Mouse (Mus musculus) megakaryocyte-erythroid progenitor cell, adult 5-6 weeks (primary cell): ENCODE results near the gene Tmem135. TPM values are rescaled to one million over a fixed set of nuclear protein-coding genes. Genes with fewer than 3 reads are reported as not detected.

ENCODE experiments used
- ATAC-seq: replicated peaks from 2 replicates; pipeline ENCODE4 v1.8.0; 2016; ENCODE audit warnings: mild to moderate bottlenecking, inconsistent platforms; ENCODE audit not compliant: severe bottlenecking, poor library complexity, low FRiP score, low TSS enrichment
- total RNA-seq, 2 experiments: library from RNA; stranded (forward) in 1 of 2; stranded (reverse) in 1 of 2; fragments of 200-1000, 215-1000 nt in 1 of 2; fragments of >200 nt in 1 of 2; fragmentation: Nextera tagmentation in 1 of 2; gene quantifications; 2 replicates each; pipeline ENCODE4 v1.2.3; 2014 to 2017

Tmem135 gene
- total RNA-seq, 2 experiments from 2014 or later = 19.1 to 21.9 TPM

DNA sequence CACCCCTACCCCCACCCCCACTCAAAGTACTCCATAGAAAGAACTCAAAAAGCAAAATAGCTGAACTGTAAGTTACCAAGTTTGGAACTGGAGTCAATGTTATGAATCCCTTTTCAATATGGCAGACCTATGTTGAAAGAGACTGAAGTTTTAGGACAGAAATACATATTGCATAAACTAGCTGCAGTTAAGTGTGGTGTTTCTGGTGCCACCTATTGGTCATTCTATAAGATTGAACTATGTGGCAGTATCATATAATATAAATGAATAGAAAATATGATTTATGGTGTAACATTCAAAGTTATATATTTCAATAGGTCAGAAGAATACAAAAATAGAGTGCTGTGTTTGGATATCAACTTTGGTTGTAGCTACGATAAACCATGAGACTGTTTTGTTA, 11.2 kb downstream of the Tmem135 start:
- ATAC-seq = no peak

DNA sequence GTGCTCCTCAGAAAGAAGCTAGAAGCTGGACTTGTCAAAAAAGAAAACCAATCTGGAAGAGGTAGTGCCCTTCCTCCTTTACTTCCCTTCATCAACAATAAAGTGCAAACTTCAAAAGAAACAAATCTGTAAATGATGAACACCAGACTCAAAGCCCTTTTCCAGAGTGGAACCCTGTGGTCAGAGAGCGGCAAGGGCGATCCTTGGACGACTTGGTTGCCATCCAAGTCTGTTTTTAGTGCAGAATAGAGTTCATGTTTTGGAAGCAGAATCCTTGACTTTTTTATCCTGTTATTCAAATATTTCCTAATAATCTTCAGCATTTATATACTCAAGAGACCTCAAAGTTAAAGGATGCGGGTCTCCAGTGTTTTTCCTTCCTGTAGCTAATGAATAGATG, 11.6 kb downstream of the Tmem135 start:
- no peak for ATAC-seq

DNA sequence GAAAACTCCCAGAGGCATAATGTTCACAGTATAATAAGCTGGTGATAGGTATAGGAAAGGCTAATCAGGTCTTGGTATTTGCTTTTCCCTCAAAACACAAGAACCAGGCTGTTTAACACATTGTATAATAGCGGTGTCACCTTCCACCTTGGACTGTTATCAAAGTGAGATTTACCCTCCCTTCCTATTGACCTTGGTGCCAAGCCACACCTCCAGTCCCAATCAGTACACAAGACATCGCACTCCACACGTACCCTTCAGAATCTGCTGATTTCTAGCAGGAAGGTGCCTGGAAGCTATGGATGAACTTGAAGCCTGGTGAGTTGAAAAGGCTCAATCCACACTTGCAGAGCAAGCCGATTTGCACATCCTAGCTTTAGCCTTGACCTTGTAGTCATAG, 12.2 kb downstream of the Tmem135 start:
- no peak for ATAC-seq

DNA sequence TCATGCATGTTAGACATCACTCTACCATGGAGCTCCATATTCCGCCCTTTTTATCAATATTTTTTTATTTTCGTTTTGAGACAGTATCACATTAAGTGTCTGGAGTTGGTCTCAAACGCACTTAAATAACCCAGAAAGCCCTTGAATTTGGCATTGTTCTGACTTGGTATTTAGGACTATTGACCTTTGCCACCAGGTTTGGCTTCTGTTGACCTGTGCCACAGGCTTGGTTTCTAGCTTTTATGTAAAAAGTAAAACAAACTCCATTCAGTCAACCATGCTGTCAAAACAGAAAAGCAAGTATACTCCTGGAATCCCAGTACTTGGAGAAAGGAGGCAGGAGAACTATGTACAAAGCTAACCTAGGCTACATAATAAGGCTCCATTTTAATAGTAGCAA, 12.7 kb downstream of the Tmem135 start:
- no peak for ATAC-seq

DNA sequence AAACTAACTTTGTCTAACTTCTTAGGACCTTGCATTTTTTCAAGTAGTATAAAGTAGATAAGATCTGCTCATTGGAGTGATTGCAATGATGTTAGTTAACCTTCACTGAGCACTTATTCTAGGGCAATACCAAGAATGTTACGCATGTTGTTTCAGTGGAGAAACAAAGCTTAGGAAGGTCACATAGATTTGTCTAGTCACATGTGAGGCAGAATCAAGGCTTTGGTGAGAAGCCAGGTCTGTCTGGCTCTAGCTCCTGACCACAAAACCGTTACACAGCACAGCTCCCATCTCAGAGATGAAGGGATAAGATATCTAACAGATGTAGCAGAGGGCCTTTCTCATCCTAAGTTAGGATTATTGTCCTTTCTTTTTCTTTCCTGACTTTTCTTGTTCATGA, 13.4 kb downstream of the Tmem135 start:
- ATAC-seq = no peak

DNA sequence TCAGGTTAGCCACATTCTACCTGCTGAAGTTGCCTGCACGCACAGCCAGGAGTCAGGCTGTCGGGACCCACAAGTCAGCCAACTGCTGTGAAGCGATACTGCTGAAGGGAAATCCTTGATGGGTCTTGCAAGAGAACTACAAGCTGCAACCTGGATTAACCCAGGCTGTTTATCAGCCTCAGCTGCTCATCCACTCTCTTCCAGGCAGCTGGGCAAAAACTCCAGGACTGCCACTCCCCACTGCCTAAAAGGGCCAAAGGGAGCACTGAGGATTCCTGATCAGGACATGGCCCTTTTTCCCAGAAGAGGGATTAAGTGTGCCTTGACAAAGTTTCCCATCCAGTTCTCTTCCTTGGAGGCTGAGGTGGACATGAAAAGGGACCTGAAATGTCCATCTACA, 15.0 kb downstream of the Tmem135 start:
- no peak for ATAC-seq

DNA sequence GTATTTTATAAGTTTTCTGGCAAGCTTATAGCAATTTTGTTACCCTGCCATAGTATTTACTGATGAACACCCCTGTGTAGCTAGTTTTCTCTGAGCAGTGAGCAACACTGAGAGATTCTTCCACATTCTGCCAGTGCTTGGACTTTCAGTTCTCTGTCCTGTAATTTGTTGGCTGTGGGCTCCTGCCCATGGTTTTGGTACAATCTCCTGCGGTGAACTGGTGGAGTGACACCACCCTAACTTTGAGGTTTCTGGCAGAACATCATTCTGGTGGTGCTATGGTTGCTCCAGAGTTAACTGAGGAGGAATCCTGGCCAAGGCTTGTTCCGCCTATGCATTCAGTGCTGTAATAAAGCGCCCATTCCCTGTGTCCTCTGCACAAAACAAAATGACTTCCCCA, 21.1 kb downstream of the Tmem135 start:
- no peak for ATAC-seq

DNA sequence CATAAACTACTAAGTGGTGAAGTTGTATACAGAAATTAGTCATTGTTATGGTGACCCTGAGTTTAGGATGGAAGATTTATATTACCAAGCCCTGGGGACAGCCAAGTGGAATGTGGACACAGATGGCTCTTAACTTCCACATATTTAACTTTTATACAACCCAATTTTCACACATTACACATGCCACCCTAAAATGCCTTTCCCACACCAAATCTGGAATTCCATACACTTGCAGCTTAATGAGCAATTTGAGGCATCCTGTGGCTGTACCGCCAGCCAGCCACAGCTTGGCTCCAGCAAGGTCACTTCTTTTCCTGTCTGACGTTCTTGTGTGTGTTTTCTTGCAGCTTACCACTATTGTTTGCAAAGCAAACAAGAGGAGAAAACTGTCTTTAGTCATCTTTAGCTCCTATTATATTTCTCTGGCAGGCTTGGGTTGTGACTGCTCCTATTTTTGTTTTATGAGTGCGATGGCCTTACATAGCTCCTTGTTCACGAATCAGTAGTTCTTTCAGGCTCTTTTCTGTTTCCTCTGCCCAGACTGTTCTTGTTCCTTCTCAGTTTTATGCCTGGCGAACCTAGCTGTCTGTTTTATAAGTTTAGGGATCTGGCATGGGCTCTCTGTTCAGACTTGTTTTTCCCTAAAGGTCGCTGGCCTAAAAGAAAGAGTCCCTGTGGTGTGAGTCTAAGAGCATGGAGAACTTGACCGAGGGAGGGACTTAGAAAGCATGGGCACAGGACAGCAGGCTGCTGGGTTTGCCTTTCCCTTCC, 22.9 kb downstream of the Tmem135 start:
- ATAC-seq = no peak

DNA sequence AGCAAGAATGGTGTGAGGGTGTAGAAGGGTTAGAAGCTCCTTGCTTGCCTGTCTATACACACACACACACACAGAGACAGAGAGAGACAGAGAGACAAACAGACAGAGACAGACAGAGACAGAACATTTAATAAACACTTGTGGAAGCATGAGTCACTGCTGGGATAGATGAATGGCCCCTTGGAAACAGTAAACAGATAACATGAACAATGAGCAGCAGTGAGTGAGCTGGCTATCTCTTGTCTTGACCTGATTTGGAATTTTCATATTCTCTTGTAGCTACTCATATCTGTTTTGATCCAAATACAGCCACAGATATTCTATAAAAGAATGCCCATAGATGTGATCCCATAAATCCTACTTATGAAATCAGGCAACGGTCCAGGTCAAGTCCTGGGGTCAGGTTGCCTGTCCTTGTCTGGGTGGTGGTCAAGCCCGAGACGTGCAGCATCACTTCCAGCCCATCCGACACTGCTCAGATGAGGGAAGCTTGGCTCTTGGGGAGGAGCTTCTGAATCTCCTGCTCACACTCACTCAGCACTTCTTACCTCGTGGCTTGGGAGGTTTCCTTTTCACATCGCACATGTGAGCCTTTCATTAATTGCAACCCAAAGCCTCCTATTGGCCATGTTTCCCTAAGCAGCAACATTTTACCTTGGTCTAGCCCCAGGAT, 32.3 kb downstream of the Tmem135 start:
- no peak for ATAC-seq

DNA sequence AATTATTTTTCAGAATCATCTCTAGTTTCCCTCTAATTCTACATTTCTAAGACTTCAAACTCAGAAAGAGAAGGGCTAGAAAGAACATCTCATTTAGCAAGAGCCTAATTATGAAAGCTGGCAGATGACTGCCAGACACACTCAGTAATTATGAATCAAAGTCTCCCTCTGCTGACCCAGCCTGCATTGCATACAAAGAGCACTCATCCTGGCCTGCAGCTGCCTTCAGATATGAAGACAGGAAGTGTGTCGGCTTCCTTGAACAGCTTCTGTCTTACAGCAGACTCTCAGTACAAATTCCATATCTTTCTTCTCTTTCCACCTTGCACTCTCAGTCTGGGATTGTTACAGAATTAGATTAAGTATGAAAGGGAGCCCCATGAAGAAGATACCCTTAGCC, 33.1 kb downstream of the Tmem135 start:
- ATAC-seq = no peak

DNA sequence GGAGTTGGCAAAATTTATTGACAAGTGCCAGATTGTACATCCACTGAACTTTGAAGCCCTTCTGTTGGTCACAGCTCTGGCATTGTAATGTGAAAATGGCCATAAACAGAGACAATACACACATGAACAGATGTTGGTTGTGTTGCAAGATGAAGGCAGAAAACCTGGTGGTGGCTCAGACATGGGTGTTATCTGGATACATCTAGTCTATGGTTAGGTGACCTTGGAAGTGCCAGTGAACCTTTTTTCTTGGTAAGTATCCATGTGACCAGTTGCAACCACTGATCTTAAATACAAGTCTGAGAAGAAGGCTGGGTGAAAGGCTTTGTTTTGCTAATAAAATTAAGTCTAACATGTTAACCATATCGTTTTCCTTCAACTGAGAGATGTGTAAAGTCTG, 33.9 kb downstream of the Tmem135 start:
- ATAC-seq = no peak

DNA sequence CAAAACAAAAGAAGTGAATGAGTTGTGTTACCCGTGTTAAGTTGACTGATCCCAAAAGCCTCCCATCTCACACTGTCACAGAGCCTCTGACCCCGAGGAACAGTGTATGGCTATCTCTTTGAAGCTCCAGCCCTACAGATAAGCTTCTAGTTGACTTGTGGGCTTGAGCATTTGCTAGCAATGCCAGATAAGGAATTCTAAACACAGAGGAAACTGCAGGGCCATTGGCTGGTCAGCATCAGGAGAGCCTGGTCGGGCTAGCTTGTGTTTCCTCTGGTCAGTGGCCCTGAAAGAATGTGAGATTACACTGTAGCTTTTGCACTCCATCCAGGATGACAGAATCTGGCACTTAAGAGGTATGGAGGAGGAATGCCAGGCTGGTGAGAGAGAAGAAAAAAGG, 36.4 kb downstream of the Tmem135 start:
- ATAC-seq = peak; percentile 62; the same call in 1 of the 2 replicates

DNA sequence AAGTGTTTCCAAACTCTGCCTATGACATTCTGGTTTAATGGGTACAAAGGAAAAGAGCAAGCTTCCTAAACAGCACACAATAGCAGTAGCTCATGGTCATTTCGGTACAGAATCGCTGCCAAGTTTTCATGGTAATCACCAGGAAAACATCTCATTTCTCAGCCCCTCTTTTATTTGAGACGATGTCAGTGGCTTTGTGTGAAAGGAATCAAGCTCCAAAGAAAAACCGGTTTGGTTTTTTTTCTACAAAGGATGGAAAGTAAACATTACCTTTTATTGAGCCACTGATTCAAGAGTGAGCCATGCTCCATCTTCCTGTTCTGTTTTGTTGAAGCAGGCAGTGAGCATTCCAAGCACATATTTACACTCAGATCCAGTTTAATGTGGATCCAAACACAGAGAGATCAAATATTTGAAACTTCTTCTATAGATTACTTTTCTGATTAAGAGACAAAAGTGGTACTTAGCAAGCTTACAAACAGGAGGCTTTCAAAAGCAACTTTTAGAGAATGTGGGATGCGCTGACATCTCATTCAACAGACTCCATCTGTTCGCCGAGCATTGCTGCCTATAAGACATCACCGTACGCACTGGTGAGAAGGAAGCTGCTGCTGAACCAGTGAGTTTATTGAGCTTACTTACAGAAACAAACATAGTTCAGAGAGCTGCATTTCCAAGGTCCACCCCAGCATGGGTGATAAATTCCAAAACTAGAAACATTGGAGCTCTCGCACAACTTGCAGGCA, 38.7 kb downstream of the Tmem135 start:
- ATAC-seq = no peak

DNA sequence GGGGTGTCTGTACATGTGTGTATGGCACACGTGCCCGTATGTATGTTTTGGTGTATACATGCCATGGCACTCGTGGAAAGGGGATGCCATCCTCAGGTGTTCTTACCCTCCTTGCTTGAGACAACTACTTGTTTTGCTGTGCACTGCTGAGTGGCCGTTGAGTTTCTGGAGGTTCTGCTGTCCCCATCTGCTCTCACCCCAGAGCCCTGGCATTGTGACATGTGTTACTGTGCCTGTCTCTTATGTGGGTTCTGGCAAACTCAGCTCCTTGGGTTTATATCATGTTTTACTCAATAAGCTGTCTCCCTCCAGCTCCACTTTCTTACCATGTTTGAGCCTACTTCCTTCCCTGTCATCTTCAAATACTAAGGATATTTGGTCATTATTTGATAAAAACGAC, 40.0 kb downstream of the Tmem135 start:
- no peak for ATAC-seq

DNA sequence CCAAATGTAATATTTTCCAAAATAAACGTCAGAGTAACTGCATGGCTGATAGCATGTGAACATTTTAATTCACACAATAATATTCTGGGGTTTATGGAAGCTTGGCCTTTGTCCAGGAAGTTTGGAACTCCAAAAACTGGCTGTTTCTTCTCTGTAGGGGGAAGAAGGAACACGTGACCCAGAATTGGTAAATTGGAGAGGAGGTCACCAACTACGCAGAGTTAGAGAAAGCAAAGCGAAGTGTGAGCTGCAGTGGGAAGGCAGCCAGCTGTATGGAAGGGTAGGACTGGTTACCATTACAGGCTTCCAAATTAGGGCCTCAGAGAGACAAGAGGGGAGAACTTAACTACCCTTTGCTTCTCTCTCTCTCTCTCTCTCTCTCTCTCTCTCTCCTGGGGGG, 47.7 kb downstream of the Tmem135 start:
- ATAC-seq = no peak

DNA sequence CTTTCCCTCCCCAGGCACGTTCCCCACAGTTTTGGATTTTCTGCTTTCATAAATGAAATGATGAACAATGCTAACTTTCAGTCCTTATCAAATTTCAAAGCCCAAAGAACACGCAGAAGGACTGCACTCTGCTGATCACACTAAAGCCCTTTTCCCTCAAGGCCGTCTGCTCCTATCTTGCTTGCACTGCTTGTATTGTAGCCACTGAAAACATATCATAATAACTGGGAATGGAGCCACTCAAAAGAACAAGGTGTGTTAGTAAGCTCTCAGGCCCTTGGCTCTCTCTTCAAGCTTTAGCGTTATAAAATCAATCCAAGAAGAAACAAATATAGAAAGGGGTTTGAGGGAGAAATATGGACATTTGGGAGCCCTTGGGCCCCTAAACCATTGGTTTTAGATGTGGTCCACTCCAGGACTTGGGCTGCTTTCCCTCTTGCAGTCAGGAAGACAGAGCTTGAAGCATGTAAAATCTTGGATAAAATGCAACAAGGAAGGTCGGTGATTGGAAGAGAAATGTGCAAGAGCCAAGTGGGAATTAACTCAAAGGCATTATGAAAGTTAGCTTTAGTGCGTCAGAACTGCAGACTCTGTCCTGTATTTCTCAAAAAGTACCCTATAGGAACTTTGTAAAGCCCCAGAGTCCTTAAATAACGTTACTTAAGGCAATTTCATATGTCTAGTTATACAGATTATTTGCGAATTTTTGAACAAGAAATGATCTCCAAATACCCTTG, 48.3 kb downstream of the Tmem135 start:
- no peak for ATAC-seq

DNA sequence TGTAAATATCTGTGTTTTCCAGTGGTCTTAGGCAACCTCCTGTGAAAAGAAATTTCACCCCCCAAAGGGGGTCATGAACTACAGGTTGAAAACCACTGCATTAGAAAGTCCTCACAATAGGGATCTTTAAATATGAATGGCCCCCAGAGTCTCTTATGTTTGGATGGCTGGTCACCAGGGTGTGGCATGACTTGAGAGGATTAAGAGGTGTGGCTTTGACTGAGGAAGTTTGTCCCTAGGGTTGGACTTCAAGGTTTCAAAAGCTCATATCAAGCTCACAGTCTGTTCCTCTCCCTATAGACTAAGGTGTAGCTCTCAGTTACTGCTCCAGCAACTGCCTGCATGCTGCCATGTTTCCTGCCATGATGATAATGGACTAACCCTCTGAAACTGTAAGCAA, 62.0 kb downstream of the Tmem135 start:
- no peak for ATAC-seq

DNA sequence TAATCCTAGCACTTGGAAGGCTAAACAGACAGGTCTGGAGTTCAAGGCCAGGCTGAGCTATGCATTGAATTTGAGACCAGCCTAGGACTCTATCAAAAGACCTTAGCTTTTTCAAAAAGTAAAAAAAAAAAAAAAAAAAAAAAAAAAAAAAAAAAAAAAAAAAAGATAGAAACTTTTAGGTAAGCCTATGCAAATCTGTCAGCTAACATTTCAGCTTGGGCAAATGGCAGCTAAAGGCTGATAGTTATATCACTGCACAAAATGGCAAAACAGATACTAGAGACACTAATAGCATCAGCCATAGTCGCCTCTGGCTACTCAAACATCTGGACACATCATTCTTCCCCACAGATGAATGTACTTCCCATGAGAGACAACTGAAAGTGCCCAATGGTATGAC, 64.2 kb downstream of the Tmem135 start:
- no peak for ATAC-seq

DNA sequence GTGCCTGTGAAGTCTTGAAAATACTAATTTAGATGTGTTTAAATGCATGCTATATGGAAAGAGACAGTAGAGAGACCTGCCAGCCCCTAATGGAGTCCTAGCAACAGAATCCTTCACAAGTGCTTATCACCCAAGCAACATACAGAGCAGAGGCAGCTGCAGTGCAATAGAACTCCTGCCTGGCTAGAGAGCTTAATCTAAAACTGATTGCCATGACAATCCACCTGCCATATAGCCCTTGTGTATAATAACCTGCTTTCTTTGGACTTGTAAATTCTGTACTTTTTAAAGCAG, 64.9 kb downstream of the Tmem135 start:
- peak; percentile 88 for ATAC-seq
